Mouse (Mus musculus): ENCODE results near the gene Krtap4-7.
"Not testable (repeated sequence)": the region's sequence is repeated elsewhere in the genome, so short reads cannot be mapped to it uniquely, and the experiment has no call there.

The Krtap4-7 gene

GRCm38 (mm10) chr11:99603208-99603607, 40.7 kb downstream of the Krtap4-7 start, which contains the start of gene Gm11938:
Gene Gm11938, minus strand, starts transcription at chr11:99603308.
- DNase-seq (ENCODE audit: extremely low spot score, low spot score), result not testable (repeated sequence)

- not testable (repeated sequence) for DNase-seq (ENCODE audit: extremely low spot score, low spot score)
Measured at GRCm38 (mm10) chr11:99597742-99598141, 46.1 kb downstream of the Krtap4-7 start, which contains the start of gene Krtap9-3. Gene Krtap9-3, minus strand, starts transcription at chr11:99598105.

Data from neural tube, embryonic 10.5 days (tissue).